Mouse (Mus musculus) urinary bladder, postnatal 36 days (tissue): ENCODE data around the gene Col9a1.

Experiments
- DNase-seq, 2 experiments: peaks; one replicate each; pipeline ENCODE4 v3.0.0; 2022; ENCODE audit warnings: low spot score in 2 of 2, mixed read lengths in 1 of 2

The Col9a1 gene

DNA sequence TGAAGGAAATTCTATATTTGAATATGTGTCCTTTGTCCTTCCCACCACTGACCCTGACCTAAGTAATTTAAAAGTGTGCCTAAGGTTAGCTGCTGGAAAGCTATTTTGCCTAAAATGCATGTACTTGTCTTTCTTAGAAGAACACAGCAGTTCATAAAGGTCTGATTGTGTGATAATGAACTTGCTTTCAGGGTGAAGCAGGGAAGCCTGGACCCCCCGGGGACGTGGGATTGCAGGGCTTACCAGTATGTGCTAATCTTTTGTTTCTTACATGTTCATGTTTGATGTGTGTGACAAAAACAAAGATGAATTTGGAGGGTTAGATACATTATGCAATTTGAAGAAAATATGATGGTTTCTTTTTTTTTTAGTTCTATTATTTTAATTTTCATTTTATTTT, 44.8 kb downstream of the Col9a1 start:
- DNase-seq, result no peak

DNA sequence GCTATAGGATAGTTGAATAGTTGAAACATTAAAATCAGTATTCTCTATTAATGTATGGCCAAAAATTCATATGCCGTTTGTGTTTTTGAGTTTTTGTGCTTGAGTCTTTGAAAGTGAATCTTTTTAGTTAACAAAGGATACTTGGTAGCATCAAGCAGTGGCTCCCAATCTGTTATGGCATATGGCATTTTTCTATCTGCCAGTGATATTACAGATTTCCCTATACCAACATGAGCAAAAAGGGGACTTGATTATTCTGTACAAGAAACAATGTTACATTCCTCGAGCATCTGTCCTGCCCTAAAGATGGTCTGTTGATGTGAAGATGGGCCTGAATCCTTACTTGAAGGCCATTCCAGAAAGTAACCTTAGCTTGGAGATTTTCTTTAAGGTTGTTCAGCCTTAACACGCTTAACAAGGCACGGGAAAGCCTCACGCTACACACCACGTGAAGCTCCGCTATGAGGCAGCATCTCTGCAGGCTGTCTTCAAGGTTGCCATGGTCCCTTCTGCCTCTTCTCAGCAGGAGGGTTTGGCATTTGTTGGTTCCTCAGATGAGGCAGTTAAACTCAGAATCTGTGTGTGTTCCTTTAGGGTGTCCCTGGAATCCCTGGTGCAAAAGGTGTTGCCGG, 45.7 kb downstream of the Col9a1 start:
- no peak for DNase-seq

DNA sequence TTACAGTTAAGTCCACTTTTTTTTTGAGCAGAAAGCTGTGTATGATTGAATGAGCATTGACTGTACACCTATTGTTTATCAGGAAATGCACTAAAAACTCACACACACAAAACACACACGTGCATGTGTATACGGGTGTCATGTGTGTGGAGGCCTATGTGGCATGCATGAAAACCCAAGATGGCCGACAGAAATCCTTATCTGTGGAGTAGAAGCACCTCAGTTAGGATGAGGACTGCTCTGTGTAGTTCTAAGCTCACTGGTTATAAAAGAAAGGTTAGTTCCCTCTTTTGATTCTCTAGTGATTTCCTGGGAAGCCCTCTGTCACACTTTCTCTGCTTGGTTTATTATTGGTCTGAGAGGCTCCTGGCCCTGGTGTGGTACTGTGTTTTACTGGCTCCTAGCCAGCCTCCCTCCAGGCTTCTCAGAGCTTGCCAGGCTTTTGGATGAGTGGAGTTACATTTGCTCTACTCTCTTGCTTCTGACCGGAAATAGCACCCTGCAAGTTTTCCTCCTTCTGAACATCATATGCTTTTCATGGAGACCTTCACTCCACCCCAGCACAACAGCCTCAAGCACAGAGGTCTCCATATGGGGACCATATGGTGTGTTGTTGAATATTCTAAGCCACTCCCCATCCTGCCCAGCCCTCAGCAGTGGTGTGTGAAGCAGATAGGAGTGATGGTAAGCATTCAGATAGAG, 48.6 kb downstream of the Col9a1 start:
- DNase-seq, result no peak

DNA sequence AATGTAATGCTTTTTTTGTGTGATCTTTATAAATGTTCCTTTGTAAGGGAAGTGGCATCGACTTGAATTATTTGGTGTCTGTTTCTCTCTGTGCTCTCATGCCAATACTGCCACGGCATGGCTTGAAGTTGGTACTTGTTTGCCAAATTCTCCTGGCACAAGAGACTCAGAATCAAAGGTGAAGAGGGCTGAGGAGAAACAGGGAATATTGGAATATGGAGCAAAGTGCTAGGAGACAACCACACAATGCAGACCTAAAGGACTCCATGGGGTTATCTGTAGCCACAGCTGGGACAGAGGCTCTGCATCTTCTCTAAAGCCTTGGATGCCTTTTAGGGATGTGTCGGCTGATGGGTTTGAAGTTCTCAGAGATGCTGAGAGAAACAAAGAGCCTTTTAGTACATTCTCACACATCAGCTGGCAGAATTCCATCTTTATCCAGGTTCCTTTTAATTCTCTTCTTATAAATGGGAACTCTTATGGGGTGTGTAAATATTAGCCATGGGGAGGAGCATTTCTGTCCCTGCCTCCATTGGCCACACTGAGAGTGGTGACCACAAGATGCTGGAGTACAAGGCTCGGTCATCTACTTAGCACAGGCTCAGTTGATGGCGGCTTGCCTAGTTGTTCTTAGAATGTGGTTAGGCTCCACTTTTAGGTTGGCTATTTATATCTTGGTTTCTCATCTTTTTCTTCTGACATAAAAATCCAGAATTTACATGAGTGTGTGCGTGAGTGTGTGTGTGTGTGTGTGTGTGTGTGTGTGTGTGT, 49.7 kb downstream of the Col9a1 start:
- DNase-seq, result no peak

DNA sequence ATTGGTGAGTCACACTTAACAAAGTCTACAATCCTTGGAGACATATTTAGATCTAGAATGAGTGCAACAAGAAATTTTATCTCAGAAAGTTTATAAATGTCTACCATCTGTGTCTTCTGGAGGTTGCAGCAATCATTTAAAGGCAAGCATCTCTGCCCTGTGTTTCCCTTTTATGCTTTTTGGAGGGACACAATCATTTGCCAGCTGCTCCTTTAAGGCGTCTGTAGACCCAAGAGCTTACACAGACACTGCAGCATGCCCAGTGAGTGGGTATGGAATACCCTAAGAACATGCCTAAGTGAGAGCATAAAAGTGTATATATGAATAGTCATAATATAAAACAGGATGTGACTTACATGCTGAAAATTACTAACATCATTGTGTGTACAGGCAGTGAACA, 52.1 kb downstream of the Col9a1 start:
- no peak for DNase-seq

- DNase-seq, result no peak
Measured at GRCm38 (mm10) chr1:24230428-24230827, 53.0 kb downstream of the Col9a1 start.

DNA sequence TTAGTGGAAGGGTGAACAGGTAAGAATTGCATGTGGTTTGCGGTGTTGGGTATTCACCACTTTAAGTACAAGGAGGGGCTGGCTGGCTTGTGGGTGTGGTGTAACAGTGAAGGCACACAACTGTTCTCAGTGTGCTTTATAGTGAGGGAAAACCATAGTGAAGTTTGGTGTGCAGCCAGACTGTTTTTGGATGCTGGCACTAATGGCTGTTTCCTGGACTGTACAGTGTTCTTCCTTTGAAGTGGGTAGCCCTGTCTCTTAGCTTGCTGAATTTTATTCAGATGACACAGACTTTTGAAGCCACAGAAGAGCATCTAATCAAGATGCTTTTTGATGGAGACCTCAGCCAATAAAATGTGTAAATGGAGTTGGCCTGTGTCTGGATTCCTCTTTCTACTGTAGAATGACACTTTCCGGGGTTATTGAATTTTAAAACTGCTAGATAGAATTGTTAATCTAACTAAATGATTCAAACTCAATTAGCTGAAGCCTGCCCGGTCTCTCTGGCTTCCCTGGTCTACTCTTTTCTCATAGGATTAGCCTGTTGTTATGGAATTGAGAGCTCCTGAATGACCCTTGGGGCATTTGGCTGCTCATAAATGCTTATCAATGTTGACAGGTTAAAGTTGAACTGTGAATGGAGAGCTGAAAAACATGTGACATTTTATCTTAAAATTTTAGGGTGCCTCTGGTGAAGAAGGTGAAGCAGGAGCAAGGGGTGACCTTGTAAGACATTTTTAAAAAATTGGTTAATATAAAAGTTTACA, 54.3 kb downstream of the Col9a1 start:
- DNase-seq, result no peak

DNA sequence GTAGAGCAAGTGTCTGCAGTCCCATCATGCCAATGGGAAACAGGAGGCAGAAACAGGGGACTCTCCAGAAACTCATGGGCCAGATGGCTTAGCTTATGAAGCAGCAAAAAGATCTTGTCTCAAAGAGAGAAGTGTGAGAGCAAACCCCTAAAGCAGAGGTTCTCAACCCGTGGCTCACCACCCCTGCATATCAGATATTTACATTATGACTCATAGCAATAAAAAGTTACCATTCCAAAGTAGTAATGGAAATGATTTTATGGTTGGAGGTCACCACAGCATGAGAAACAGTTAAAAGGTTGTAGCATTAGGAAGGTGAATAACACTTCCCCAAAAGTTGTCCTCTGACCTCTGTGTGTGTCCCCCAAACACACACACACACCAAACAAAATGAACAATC, 58.9 kb downstream of the Col9a1 start:
- DNase-seq, result no peak

DNA sequence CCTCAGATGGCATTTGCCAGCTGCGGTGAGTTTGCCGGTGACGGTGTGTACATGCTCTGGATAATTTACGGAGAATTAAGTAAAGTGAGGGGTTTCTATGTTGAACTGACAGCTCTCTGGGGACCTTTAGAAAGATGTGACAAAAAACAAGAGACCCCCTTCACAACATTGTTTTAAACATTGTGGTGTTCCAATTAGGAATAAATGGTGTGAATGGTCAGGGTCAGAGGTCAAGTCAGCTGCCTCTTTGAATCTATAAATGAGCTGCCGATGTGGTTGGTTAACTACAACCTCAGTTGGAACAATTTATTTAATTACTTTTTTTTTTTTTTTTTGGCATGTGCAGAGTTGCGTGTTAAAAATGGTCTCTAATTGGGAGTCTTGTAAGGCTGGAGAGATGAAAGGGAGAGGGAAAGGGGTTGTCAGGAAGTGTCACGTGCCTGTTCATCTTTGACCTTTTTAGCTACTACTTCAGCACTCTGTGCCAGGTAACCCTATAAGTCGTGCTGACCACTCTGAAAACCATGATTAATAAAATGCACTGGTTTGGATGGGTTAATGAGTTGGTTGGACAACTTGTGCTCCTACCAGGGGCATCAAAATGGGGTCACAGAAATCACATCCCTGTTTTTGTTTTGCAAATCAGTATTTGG, 62.8 kb downstream of the Col9a1 start:
- DNase-seq, result no peak

GRCm38 (mm10) chr1:24244931-24245330, 67.5 kb downstream of the Col9a1 start:
- no peak for DNase-seq

DNA sequence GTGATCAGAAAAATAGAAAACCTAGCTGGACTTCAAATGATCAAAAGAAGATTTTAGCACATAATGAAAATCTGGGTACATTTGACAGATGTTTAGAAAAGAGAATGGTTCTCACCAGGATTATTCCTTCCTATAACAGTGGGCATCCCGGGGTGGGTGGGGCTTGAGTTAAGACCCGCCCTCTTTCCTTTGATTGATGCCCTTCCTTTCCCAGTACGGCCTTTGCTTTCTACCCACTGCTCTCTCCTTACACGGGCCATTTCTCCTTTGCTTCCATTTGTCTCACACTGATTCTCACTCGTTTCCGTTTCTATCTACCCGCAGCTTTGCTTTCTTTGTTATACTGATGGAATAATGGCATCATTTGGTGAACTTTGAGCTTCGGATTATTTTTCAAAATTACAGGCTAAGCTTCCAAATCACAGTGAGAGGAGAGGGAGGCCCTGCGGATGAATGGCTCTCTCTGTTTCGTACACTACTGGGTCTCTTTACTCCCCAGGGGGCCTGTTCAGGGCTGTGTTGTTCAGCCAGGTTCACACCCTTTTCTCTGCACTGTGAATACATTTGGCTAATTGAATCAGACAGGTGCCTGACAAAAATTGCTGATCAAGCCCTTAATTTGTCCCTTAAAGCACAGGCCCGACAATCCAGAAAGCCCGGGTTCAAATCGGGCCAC, 68.4 kb downstream of the Col9a1 start:
- DNase-seq, result no peak

GRCm38 (mm10) chr1:24248294-24249104, 71.1 kb downstream of the Col9a1 start:
- no peak for DNase-seq

- no peak for DNase-seq
Measured at GRCm38 (mm10) chr1:24249105-24249664, 71.8 kb downstream of the Col9a1 start.

DNA sequence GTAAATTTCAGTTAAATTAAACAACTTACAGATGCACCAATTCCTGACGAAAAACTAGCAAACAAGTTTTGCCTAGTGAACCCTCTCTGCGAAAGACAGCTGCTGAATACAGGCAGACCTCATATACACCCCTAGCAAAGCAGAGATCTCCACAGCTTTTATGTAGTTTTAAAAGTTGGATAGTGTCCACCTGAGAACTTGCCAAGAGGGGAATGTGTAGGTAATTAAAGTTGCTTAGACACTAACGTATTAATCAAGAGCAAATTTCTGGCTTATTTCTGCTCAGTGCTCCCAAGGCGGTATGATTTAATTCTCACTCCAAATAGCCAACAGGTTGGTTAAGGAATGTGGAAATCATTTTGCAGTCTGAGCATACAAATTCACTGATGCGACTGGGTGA, 80.6 kb downstream of the Col9a1 start:
- DNase-seq, result no peak

DNA sequence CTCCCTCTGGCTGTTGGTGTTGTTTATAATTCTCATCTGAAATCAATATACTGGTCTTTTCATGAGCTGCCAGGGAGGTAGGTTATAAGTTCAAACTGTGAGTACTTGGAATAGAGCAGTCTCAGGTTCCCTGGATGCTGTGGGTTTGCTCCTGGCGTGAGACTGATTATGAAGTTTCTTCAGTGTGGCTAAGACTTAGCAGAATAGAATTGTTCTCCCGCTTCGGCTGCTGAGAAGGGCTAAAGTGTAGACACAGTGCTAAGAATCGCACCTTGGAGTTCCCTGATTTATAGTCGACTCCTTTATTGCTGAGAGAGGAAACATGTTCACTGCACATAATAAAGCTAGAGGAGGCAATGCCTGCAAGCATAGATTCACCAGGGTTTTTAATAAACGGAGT, 82.0 kb downstream of the Col9a1 start:
- no peak for DNase-seq

GRCm38 (mm10) chr1:24261181-24261580, 83.8 kb downstream of the Col9a1 start:
- no peak for DNase-seq

- DNase-seq, result no peak
Measured at GRCm38 (mm10) chr1:24267022-24267421, 89.6 kb downstream of the Col9a1 start.

- no peak for DNase-seq
Measured at GRCm38 (mm10) chr1:24286360-24286759, 109.0 kb downstream of the Col9a1 start.

- no peak for DNase-seq
Measured at GRCm38 (mm10) chr1:24292515-24292914, 115.1 kb downstream of the Col9a1 start.
